Mouse (Mus musculus) 416B (cell line): ENCODE results near the gene Xpo5.
A peak's percentile ranks its signal among the peaks of the same experiment; 100 is the strongest.

ENCODE experiments used
- DNase-seq: peaks from one replicate; pipeline ENCODE4 v3.0.0; 2011; ENCODE audit warnings: low read depth

Gene Xpo5

GRCm38 (mm10) chr17:46285407-46285806 lies 82.8 kb downstream of the Xpo5 start:
- DNase-seq = no peak

- peak; percentile 28 for DNase-seq
These were observed 85.1 kb downstream of the Xpo5 start for GRCm38 (mm10) chr17:46287678-46288095.
